Mouse (Mus musculus) hindbrain, embryonic 12.5 days (tissue): ENCODE measurements around the gene Foxk2. TPM values are rescaled to one million over a fixed set of nuclear protein-coding genes. Genes with fewer than 3 reads are reported as not detected.

Experiments used
- ATAC-seq: fragments of 200-750 bp; cut with Nextera tagmentation; 2 replicates; pipeline ENCODE4 v1.8.0; 2017; ENCODE audit warnings: moderate TSS enrichment; ENCODE audit not compliant: low FRiP score
- H3K27ac ChIP-seq: fragments of 300-500 bp; sonication (generic); 2 replicates; pipeline ENCODE4 v1.5.1; 2016; ENCODE audit warnings: mild to moderate bottlenecking
- H3K27me3 ChIP-seq: fragments of 300-500 bp; sonication (generic); 2 replicates; pipeline ENCODE4 v1.6.1; 2016; ENCODE audit warnings: mild to moderate bottlenecking
- H3K36me3 ChIP-seq: fragments of 300-500 bp; sonication (generic); 2 replicates; pipeline ENCODE4 v1.6.1; 2016; ENCODE audit warnings: mild to moderate bottlenecking
- H3K4me1 ChIP-seq: fragments of 300-500 bp; sonication (generic); 2 replicates; pipeline ENCODE4 v1.6.1; 2016
- H3K4me2 ChIP-seq: fragments of 300-500 bp; sonication (generic); replicated peaks from 2 replicates; pipeline ENCODE4 v1.6.1; 2016; ENCODE audit warnings: mild to moderate bottlenecking
- H3K4me3 ChIP-seq: fragments of 300-500 bp; sonication (generic); 2 replicates; pipeline ENCODE4 v1.5.1; 2016; ENCODE audit warnings: mild to moderate bottlenecking
- H3K9ac ChIP-seq: fragments of 300-500 bp; sonication (generic); 2 replicates; pipeline ENCODE4 v1.6.1; 2016; ENCODE audit warnings: mild to moderate bottlenecking, moderate library complexity
- H3K9me3 ChIP-seq: fragments of 300-500 bp; sonication (generic); replicated peaks from 2 replicates; pipeline ENCODE4 v1.6.1; 2016; ENCODE audit warnings: mild to moderate bottlenecking
- WGBS: fragments of 180-500 bp; shearing (Covaris S2); methylation state at CpG from one replicate; pipeline ENCODE4 v1.1.7; 2016; 5-methylcytosine and 5-hydroxymethylcytosine counted together
- polyA plus RNA-seq: library from polyadenylated mRNA; unstranded; fragments of >200 nt; fragmentation: Nextera tagmentation; extraction: Ambion mirVana; gene quantifications from 2 replicates; pipeline ENCODE4 v1.2.1, GENCODE M21; 2016

Gene Foxk2
- polyA plus RNA-seq, 1 experiment from 2014 or later, result 11.1 TPM

DNA sequence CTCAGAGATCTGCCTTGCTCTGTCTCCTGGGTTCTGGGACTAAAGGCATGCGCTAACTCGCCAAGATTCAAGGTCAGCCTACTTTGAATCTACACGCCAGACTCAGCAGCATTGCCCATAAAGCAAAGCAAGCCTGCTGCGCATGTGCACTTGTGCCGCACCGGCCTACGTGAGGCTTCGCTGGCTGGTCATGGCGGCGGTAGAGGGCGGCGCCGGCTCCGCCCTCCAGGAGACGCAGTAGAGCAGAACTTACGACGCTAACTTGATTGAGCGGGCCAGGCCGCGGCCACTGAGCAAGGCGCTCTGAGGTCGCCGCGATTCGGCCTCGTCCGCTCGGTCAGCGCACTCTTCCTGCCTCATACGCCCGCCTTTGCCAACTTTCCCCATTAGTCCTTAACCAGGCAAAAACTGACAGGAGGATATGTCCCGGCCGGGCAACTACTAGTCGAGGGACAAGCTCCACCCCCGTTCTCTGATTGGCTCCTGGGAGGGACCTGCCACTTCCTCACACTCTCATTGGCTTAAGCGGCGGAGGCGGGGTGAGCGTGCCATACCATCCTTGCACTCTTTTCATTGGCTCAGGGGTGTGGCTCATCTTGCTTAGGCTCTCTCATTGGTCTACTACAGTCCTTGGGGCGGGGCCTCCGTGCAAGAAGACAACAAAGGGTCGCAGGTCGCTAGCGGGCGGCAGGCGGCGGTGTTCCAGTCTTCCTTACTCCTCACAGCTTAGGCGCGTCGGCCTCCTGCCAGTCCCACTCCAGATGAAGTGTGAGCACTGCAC is 23.0 kb upstream of the Foxk2 start, which contains the start of gene Narf:
Gene Narf, plus strand, starts transcription at position 690 of the 781 bp plus-strand sequence.
- H3K27me3 ChIP-seq, result no peaks in the 10 kb centered on the region
- H3K9me3 ChIP-seq, result no peaks in the 10 kb centered on the region
- H3K9ac ChIP-seq, result peak within 1 kb of the TSS; percentile 80
- ATAC-seq, result peak; percentile 100
- peak within 1 kb of the TSS; percentile 68 for H3K4me3 ChIP-seq
- H3K4me1 ChIP-seq, result peaks cover 29% of the 10 kb centered on the region
- WGBS, result under 1% methylated on average over 50 of the region's 50 CpGs
- peak within 1 kb of the TSS; percentile 99 for H3K27ac ChIP-seq
- peaks cover 10% of the 10 kb centered on the region for H3K36me3 ChIP-seq
- H3K4me2 ChIP-seq, result peak within 1 kb of the TSS; percentile 52

- Histone ChIP-seq H3K9me3 (no peaks in the 10 kb centered on the region), H3K27me3 (no peaks in the 10 kb centered on the region), H3K9ac (peak overlapping the region; percentile 80), H3K36me3 (peaks cover 18% of the 10 kb centered on the region), H3K4me2 (peak overlapping the region; percentile 52), H3K4me1 (peaks cover 30% of the 10 kb centered on the region), H3K4me3 (peak overlapping the region; percentile 68), H3K27ac (peak overlapping the region; percentile 99)
- WGBS, result 6% methylated on average over 28 of the region's 28 CpGs
- ATAC-seq, result peak; percentile 72
These were observed 22.3 kb upstream of the Foxk2 start for GRCm38 (mm10) chr11:121237345-121238128.

DNA sequence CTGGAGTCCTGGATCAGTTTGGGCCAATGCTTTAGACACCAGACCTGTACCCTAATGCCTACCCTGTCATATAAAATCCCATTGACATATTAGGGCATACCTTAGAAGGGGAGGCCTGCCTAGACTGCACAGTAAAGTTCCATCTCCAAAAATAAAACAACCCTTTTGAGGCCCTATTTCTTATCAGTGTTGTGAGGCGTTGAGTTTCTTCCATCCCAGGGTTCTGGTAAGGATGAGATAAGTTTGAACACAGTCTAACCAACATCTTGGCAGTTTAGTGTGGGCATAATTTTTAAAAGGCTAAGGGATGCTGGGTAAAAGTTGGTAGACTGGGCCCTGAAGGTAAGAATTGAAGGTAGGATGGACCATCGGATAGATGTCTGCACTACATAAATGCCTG is 20.1 kb upstream of the Foxk2 start:
- Histone ChIP-seq H3K4me1 (peaks cover 30% of the 10 kb centered on the region), H3K27ac (no peak overlapping the region), H3K4me2 (no peak overlapping the region), H3K9me3 (no peaks in the 10 kb centered on the region), H3K9ac (no peak overlapping the region), H3K27me3 (no peaks in the 10 kb centered on the region), H3K4me3 (no peak overlapping the region), H3K36me3 (peaks cover 37% of the 10 kb centered on the region)
- 96% methylated on average over 2 of the region's 2 CpGs for WGBS
- ATAC-seq, result no peak

DNA sequence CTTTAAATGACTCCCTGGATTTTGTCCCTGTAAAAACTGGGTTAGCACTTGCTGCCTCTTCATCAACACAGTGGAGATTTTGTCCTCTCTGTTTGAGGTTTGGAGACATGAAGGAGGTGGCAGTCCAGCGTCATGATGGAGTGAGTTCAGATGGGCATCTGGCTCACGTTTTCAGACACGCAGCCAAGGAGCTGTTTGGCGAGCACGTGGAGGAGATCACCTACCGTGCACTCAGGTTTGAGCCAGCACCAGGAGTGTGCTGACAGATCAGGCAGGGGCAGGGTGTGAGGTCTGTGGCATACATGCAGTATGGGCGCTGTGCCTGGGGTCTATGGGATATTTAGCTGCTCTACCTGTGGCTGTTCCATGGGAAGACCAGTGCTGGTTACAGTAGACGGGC is 9.6 kb upstream of the Foxk2 start:
- ATAC-seq, result no peak
- Histone ChIP-seq H3K36me3 (peaks cover 98% of the 10 kb centered on the region), H3K27ac (no peak overlapping the region), H3K4me2 (no peak overlapping the region), H3K27me3 (no peaks in the 10 kb centered on the region), H3K9ac (no peak overlapping the region), H3K4me3 (no peak overlapping the region), H3K4me1 (no peaks in the 10 kb centered on the region), H3K9me3 (no peaks in the 10 kb centered on the region)
- WGBS, result 94% methylated on average over 8 of the region's 8 CpGs

- H3K4me2 ChIP-seq, result peak overlapping the region; percentile 96
- H3K36me3 ChIP-seq, result peaks cover 49% of the 10 kb centered on the region
- H3K9ac ChIP-seq, result peak overlapping the region; percentile 99
- peak overlapping the region; percentile 77 for H3K27ac ChIP-seq
- H3K9me3 ChIP-seq, result no peaks in the 10 kb centered on the region
- H3K27me3 ChIP-seq, result no peaks in the 10 kb centered on the region
- peaks cover 27% of the 10 kb centered on the region for H3K4me1 ChIP-seq
- H3K4me3 ChIP-seq, result peak overlapping the region; percentile 98
- peak; percentile 27 for ATAC-seq
- under 1% methylated on average over 51 of the region's 60 CpGs for WGBS
These were observed 569 bp downstream of the Foxk2 start for GRCm38 (mm10) chr11:121260211-121260906.

GRCm38 (mm10) chr11:121261074-121261473 is 1.3 kb downstream of the Foxk2 start:
- Histone ChIP-seq H3K4me2 (peak overlapping the region; percentile 96), H3K27ac (no peak overlapping the region), H3K9ac (peak overlapping the region; percentile 99), H3K27me3 (no peaks in the 10 kb centered on the region), H3K4me3 (peak overlapping the region; percentile 98), H3K9me3 (no peaks in the 10 kb centered on the region), H3K4me1 (peaks cover 27% of the 10 kb centered on the region), H3K36me3 (peaks cover 46% of the 10 kb centered on the region)
- WGBS, result 67% methylated on average over 2 of the region's 2 CpGs
- ATAC-seq, result no peak

GRCm38 (mm10) chr11:121277516-121277915 is 17.7 kb downstream of the Foxk2 start:
- Histone ChIP-seq H3K36me3 (peaks cover 12% of the 10 kb centered on the region), H3K27ac (no peak overlapping the region), H3K4me3 (no peak overlapping the region), H3K4me1 (0 out of 2 replicates have a peak, but pooled peaks cover 5% of the 10 kb centered on the region), H3K4me2 (no peak overlapping the region), H3K27me3 (no peaks in the 10 kb centered on the region), H3K9ac (no peak overlapping the region), H3K9me3 (no peaks in the 10 kb centered on the region)
- ATAC-seq, result no peak
- WGBS, result 91% methylated on average over 8 of the region's 8 CpGs

DNA sequence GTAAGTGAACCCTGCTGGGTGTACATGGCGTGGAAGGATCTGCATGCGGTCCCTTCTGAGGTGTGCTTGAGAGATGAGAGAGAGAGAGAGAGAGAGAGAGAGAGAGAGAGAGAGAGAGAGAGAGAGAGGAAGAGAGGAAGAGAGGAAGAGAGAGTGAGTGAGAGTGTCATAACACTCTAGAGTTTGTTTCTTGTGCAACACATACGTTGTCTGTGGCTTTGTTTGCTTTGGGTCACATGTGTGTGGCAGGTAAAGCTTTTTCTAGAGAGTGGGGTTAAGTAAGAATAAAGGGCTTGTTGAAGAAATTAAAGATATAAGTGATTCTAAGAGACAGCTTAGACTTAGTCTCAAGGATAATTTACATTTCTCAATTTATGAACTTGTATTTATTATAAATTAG is 18.2 kb downstream of the Foxk2 start:
- Histone ChIP-seq H3K27me3 (no peaks in the 10 kb centered on the region), H3K9ac (no peak overlapping the region), H3K4me3 (no peak overlapping the region), H3K9me3 (no peaks in the 10 kb centered on the region), H3K36me3 (peaks cover 12% of the 10 kb centered on the region), H3K4me1 (0 out of 2 replicates have a peak, but pooled peaks cover 5% of the 10 kb centered on the region), H3K27ac (no peak overlapping the region), H3K4me2 (no peak overlapping the region)
- WGBS, result 92% methylated on average over 3 of the region's 3 CpGs
- ATAC-seq, result no peak

- Histone ChIP-seq H3K9me3 (no peaks in the 10 kb centered on the region), H3K36me3 (peaks cover 31% of the 10 kb centered on the region), H3K4me1 (0 out of 2 replicates have a peak, but pooled peaks cover 5% of the 10 kb centered on the region), H3K4me2 (no peak overlapping the region), H3K4me3 (no peak overlapping the region), H3K27ac (no peak overlapping the region), H3K9ac (no peak overlapping the region), H3K27me3 (no peaks in the 10 kb centered on the region)
- ATAC-seq, result no peak
- 82% methylated on average over 6 of the region's 6 CpGs for WGBS
These were observed 23.1 kb downstream of the Foxk2 start for GRCm38 (mm10) chr11:121282911-121283310.

DNA sequence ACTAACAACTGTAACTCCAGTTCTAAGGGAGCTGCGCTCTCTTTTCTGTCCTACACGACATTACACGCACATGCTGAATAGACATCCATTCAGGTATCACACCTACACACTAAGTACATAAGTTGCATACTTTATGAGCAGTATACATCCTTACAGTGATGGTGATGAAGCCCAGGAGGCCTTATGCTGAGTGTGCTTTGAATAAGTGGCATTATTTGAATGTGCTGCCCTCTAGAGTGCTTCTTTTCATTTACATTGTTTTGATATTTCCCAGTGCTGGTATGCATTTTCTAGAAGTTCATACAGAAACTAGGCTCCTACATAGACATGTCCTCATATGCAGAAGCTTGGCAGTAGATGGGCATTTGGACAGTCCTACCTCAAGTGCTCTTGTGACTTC is 30.1 kb downstream of the Foxk2 start:
- Histone ChIP-seq H3K9ac (no peak overlapping the region), H3K9me3 (no peaks in the 10 kb centered on the region), H3K27me3 (no peaks in the 10 kb centered on the region), H3K4me1 (no peaks in the 10 kb centered on the region), H3K27ac (no peak overlapping the region), H3K4me3 (no peak overlapping the region), H3K36me3 (peaks cover 70% of the 10 kb centered on the region), H3K4me2 (no peak overlapping the region)
- ATAC-seq, result no peak
- WGBS, result 90% methylated on average over 3 of the region's 3 CpGs

- ATAC-seq, result no peak
- no peaks in the 10 kb centered on the region for H3K4me1 ChIP-seq
- no peak overlapping the region for H3K9ac ChIP-seq
- H3K27ac ChIP-seq, result no peak overlapping the region
- no peak overlapping the region for H3K4me3 ChIP-seq
- 95% methylated on average over 5 of the region's 5 CpGs for WGBS
- no peaks in the 10 kb centered on the region for H3K9me3 ChIP-seq
- peaks cover 74% of the 10 kb centered on the region for H3K36me3 ChIP-seq
- no peak overlapping the region for H3K4me2 ChIP-seq
- H3K27me3 ChIP-seq, result no peaks in the 10 kb centered on the region
These were observed 35.0 kb downstream of the Foxk2 start for GRCm38 (mm10) chr11:121294771-121295170.

DNA sequence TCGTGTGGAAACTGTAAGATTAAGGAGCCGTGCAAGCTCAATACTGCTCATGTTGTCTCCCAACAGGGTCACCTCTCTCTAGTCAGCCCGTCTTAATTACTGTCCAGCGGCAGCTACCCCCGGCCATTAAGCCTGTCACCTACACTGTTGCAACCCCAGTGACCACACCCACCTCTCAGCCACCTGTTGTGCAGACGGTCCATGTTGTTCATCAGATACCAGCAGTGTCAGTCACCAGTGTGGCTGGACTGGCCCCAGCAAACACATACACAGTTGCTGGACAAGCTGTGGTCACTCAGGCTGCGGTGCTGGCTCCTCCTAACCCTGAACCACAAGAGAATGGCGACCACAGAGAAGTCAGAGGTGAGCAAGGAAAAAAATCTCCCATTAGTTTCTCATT is 38.7 kb downstream of the Foxk2 start:
- no peaks in the 10 kb centered on the region for H3K9me3 ChIP-seq
- H3K9ac ChIP-seq, result no peak overlapping the region
- 93% methylated on average over 8 of the region's 8 CpGs for WGBS
- H3K27me3 ChIP-seq, result no peaks in the 10 kb centered on the region
- no peak overlapping the region for H3K27ac ChIP-seq
- no peak for ATAC-seq
- H3K4me3 ChIP-seq, result no peak overlapping the region
- H3K4me2 ChIP-seq, result no peak overlapping the region
- H3K4me1 ChIP-seq, result no peaks in the 10 kb centered on the region
- H3K36me3 ChIP-seq, result peaks cover 83% of the 10 kb centered on the region
